Mouse (Mus musculus): ENCODE data around the gene Rtl8c. TPM values are rescaled to one million over a fixed set of nuclear protein-coding genes. Genes with fewer than 3 reads are reported as not detected.
"Not testable (repeated sequence)": the region's sequence is repeated elsewhere in the genome, so short reads cannot be mapped to it uniquely, and the experiment has no call there.

Rtl8c gene
- 37.7 and 38.0 TPM in 2 replicates for polyA plus RNA-seq (2015; fragmentation: Nextera tagmentation; extraction: Ambion mirVana)

DNA sequence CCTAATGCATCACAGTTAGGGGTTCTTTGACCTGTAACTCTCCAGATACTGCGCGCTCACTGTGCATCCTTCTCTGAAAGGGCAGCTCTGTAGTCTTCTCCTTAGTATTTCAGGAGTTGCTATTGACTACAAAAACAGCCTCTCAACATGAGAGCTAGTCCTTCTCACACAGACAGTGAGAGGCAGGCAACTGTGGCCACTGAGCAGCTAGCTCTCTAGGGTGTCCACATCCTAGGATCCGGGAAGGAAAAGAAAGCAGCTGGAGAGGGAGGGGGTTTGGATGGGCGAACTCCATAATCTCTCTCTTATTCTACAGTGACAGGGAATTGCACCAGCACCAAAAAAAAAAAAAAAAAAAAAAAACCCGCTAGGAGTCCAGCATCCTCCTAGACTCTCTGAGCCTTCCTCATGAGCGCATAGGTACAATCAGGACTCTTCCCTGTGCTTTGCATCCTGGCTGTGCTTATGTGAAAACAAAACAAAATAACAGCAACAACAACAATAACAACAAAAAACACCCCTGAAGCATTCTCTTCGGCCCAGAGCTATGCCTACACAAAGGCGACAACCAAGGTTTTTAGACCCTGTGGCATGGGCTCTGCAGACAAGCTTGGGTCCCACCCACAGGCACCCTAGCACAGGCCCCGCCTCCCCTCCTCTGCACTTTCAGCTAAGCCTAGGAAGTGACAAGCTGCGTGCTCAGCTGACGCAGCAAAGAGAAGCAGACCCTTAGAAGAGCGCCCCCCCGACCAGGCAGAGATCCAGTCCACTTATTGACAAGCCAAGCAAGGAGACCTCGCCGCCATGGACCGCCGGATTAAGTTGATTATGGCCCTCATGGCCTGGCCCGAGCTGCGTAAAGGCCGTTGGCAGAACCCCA lies at the start of gene Rtl8c:
TSS of gene Rtl8c (plus strand) at position 791 of the 880 bp plus-strand sequence.
- no peak within 1 kb of the TSS for H3K27ac ChIP-seq (ENCODE audit: low read length)

GRCm38 (mm10) chrX:53579311-53579710 lies 28.5 kb upstream of the Rtl8c start:
- H3K4me2 ChIP-seq (ENCODE audit: low read depth, low read length), result no peak overlapping the region
- ATAC-seq (ENCODE audit: low read depth), result no peak
- H3K4me3 ChIP-seq (ENCODE audit: low read length), result no peak overlapping the region
- 59% methylated on average over 1 of the region's 1 CpGs for WGBS
- no peaks in the 10 kb centered on the region for H3K36me3 ChIP-seq (ENCODE audit: control insufficient read depth, insufficient read depth, low read length)
- H3K27ac ChIP-seq (ENCODE audit: low read length), result no peak overlapping the region
- no peak overlapping the region for H3K9ac ChIP-seq (ENCODE audit: low read length)
- H3K27me3 ChIP-seq (ENCODE audit: control insufficient read depth, insufficient read depth, low read depth, low read length), result no peaks in the 10 kb centered on the region
- no peaks in the 10 kb centered on the region for H3K4me1 ChIP-seq (replicated peaks; ENCODE audit: control insufficient read depth, insufficient read depth, low read length)
- H3K9me3 ChIP-seq (ENCODE audit: control insufficient read depth, low read length), result no peaks in the 10 kb centered on the region

More for the DNA sequence above, at the start of gene Rtl8c:
- Histone ChIP-seq H3K4me2 (ENCODE audit: low read depth, low read length) (peak within 1 kb of the TSS; percentile 49), H3K9ac (ENCODE audit: low read length) (peak within 1 kb of the TSS; percentile 71), H3K27me3 (ENCODE audit: control insufficient read depth, insufficient read depth, low read depth, low read length) (no peaks in the 10 kb centered on the region), H3K4me1 (replicated peaks; ENCODE audit: control insufficient read depth, insufficient read depth, low read length) (no peaks in the 10 kb centered on the region), H3K4me3 (ENCODE audit: low read length) (peak within 1 kb of the TSS; percentile 48), H3K9me3 (ENCODE audit: control insufficient read depth, low read length) (no peaks in the 10 kb centered on the region), H3K36me3 (ENCODE audit: control insufficient read depth, insufficient read depth, low read length) (no peaks in the 10 kb centered on the region)
- WGBS, result 22% methylated on average over 20 of the region's 20 CpGs
- ATAC-seq (ENCODE audit: low read depth), result peak; percentile 94

DNA sequence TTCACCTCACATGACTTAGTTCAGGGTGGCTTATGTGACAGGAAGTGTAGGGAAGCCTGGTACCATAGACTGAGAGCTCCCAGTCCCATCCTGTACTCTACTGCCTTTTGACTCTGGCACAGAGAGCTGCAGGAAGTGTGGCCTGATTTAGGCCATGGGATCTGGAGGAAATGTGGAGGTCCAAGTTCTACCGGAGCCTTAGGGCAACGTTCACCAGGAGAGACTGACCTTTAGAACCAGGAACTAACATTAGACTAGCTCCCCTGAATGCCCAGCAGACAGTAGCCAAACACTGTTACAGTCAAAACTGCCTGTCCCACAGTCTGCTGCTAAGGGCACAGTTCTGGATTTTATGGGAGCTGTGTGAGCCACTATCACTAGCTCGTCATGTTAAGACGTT lies 26.4 kb upstream of the Rtl8c start:
- not testable (repeated sequence) for H3K27ac ChIP-seq (ENCODE audit: low read length); H3K4me2 ChIP-seq (ENCODE audit: low read depth, low read length); H3K9ac ChIP-seq (ENCODE audit: low read length); H3K27me3 ChIP-seq (ENCODE audit: control insufficient read depth, insufficient read depth, low read depth, low read length); H3K4me1 ChIP-seq (replicated peaks; ENCODE audit: control insufficient read depth, insufficient read depth, low read length); H3K4me3 ChIP-seq (ENCODE audit: low read length); H3K36me3 ChIP-seq (ENCODE audit: control insufficient read depth, insufficient read depth, low read length); H3K9me3 ChIP-seq (ENCODE audit: control insufficient read depth, low read length); ATAC-seq (ENCODE audit: low read depth)
- 88% methylated on average over 2 of the region's 4 CpGs for WGBS

- not testable (repeated sequence) for H3K4me1 ChIP-seq (replicated peaks; ENCODE audit: control insufficient read depth, insufficient read depth, low read length); H3K27ac ChIP-seq (ENCODE audit: low read length); H3K4me2 ChIP-seq (ENCODE audit: low read depth, low read length); H3K9me3 ChIP-seq (ENCODE audit: control insufficient read depth, low read length); ATAC-seq (ENCODE audit: low read depth); H3K27me3 ChIP-seq (ENCODE audit: control insufficient read depth, insufficient read depth, low read depth, low read length); H3K36me3 ChIP-seq (ENCODE audit: control insufficient read depth, insufficient read depth, low read length); H3K9ac ChIP-seq (ENCODE audit: low read length); H3K4me3 ChIP-seq (ENCODE audit: low read length)
- WGBS, result 54% methylated on average over 4 of the region's 4 CpGs
These were observed 24.4 kb upstream of the Rtl8c start for GRCm38 (mm10) chrX:53583404-53583803.

GRCm38 (mm10) chrX:53599993-53600392 lies 7.8 kb upstream of the Rtl8c start:
- H3K36me3 ChIP-seq (ENCODE audit: control insufficient read depth, insufficient read depth, low read length); H3K9me3 ChIP-seq (ENCODE audit: control insufficient read depth, low read length); H3K27me3 ChIP-seq (ENCODE audit: control insufficient read depth, insufficient read depth, low read depth, low read length); H3K4me1 ChIP-seq (replicated peaks; ENCODE audit: control insufficient read depth, insufficient read depth, low read length); ATAC-seq (ENCODE audit: low read depth); H3K4me2 ChIP-seq (ENCODE audit: low read depth, low read length); H3K9ac ChIP-seq (ENCODE audit: low read length); H3K4me3 ChIP-seq (ENCODE audit: low read length); H3K27ac ChIP-seq (ENCODE audit: low read length): not testable (repeated sequence)
- 34% methylated on average over 2 of the region's 2 CpGs for WGBS

DNA sequence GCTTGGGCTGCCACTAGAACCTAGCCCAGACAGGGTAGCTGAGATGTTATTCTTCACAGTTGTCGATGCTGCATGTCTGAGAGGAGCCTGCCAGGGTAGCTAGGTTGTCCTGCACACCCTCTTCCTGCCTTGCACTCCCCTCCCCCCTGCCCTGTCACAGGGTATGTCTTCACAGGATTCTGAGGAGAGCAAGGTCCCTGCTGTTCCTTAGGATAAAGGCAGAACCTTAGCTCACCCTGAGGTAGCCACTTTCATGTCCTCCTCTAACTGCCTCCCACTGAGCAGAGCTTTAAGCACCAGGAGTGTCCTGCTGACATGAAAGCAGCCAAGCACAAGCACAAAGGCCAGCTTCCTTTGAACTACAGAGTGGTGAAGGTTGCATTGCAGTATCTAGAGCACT lies 1.7 kb upstream of the Rtl8c start:
- H3K9ac ChIP-seq (ENCODE audit: low read length); H3K36me3 ChIP-seq (ENCODE audit: control insufficient read depth, insufficient read depth, low read length); H3K4me3 ChIP-seq (ENCODE audit: low read length); H3K9me3 ChIP-seq (ENCODE audit: control insufficient read depth, low read length); ATAC-seq (ENCODE audit: low read depth); H3K4me2 ChIP-seq (ENCODE audit: low read depth, low read length); H3K4me1 ChIP-seq (replicated peaks; ENCODE audit: control insufficient read depth, insufficient read depth, low read length); H3K27ac ChIP-seq (ENCODE audit: low read length); H3K27me3 ChIP-seq (ENCODE audit: control insufficient read depth, insufficient read depth, low read depth, low read length): not testable (repeated sequence)
- WGBS, result 21% methylated on average over 1 of the region's 1 CpGs

GRCm38 (mm10) chrX:53608122-53608813 lies 436 bp downstream of the Rtl8c start:
- H3K4me2 ChIP-seq (ENCODE audit: low read depth, low read length), result peak overlapping the region; percentile 49
- peak overlapping the region; percentile 48 for H3K4me3 ChIP-seq (ENCODE audit: low read length)
- WGBS, result 29% methylated on average over 18 of the region's 18 CpGs
- H3K4me1 ChIP-seq (replicated peaks; ENCODE audit: control insufficient read depth, insufficient read depth, low read length), result no peaks in the 10 kb centered on the region
- no peaks in the 10 kb centered on the region for H3K9me3 ChIP-seq (ENCODE audit: control insufficient read depth, low read length)
- peak overlapping the region; percentile 71 for H3K9ac ChIP-seq (ENCODE audit: low read length)
- no peak overlapping the region for H3K27ac ChIP-seq (ENCODE audit: low read length)
- no peaks in the 10 kb centered on the region for H3K27me3 ChIP-seq (ENCODE audit: control insufficient read depth, insufficient read depth, low read depth, low read length)
- ATAC-seq (ENCODE audit: low read depth), result peak; percentile 43
- no peaks in the 10 kb centered on the region for H3K36me3 ChIP-seq (ENCODE audit: control insufficient read depth, insufficient read depth, low read length)

- 85% methylated on average over 1 of the region's 4 CpGs for WGBS
- not testable (repeated sequence) for ATAC-seq (ENCODE audit: low read depth); H3K4me1 ChIP-seq (replicated peaks; ENCODE audit: control insufficient read depth, insufficient read depth, low read length); H3K27ac ChIP-seq (ENCODE audit: low read length); H3K36me3 ChIP-seq (ENCODE audit: control insufficient read depth, insufficient read depth, low read length); H3K27me3 ChIP-seq (ENCODE audit: control insufficient read depth, insufficient read depth, low read depth, low read length); H3K9me3 ChIP-seq (ENCODE audit: control insufficient read depth, low read length)
- Histone ChIP-seq H3K4me2 (ENCODE audit: low read depth, low read length) (peak within 1 kb of the TSS; percentile 49), H3K4me3 (ENCODE audit: low read length) (peak within 1 kb of the TSS; percentile 48), H3K9ac (ENCODE audit: low read length) (peak within 1 kb of the TSS; percentile 71)
These were observed 1.0 kb downstream of the Rtl8c start, which contains the start of gene Gm14597 for GRCm38 (mm10) chrX:53608879-53609278. Gene Gm14597 (minus strand): TSS chrX:53608979.

DNA sequence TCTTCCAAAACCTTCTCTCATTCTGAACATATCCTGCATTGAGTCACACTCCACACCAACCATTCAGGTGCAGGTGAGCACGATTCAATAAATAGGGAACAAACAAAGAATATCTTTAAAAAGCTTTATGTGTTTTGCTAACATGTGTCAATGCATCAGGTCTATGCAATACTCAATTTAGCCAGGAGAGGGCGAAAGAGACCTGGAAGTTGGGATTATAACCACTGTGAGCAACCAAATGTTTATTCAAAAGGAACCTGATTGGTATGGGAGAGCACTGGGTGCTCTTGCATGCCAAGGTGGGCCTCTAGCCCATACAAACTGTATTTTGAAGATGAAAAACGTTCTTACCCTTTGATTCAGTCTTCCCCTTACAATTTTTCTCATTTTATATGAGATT lies 2.7 kb downstream of the Rtl8c start:
- Histone ChIP-seq H3K36me3 (ENCODE audit: control insufficient read depth, insufficient read depth, low read length) (no peaks in the 10 kb centered on the region), H3K27me3 (ENCODE audit: control insufficient read depth, insufficient read depth, low read depth, low read length) (no peaks in the 10 kb centered on the region), H3K4me2 (ENCODE audit: low read depth, low read length) (no peak overlapping the region), H3K9me3 (ENCODE audit: control insufficient read depth, low read length) (no peaks in the 10 kb centered on the region), H3K27ac (ENCODE audit: low read length) (no peak overlapping the region), H3K4me1 (replicated peaks; ENCODE audit: control insufficient read depth, insufficient read depth, low read length) (no peaks in the 10 kb centered on the region), H3K4me3 (ENCODE audit: low read length) (no peak overlapping the region), H3K9ac (ENCODE audit: low read length) (no peak overlapping the region)
- no peak for ATAC-seq (ENCODE audit: low read depth)
- WGBS, result 1% methylated on average over 3 of the region's 3 CpGs
